Mouse (Mus musculus) liver, adult 2 months (tissue): ENCODE results near the gene Pigv.

Experiments
- CTCF ChIP-seq: fragments of 200-500 bp; IDR thresholded peaks from 2 replicates; pipeline ENCODE4 v1.5.1; 2011; ENCODE audit warnings: low read depth, low read length, control low read depth
- POLR2A ChIP-seq: fragments of 200-500 bp; IDR thresholded peaks from 2 replicates; pipeline ENCODE4 v1.6.1; 2011; ENCODE audit warnings: low read length, control low read depth; ENCODE audit not compliant: insufficient read depth; ENCODE audit errors: extremely low read depth

DNA sequence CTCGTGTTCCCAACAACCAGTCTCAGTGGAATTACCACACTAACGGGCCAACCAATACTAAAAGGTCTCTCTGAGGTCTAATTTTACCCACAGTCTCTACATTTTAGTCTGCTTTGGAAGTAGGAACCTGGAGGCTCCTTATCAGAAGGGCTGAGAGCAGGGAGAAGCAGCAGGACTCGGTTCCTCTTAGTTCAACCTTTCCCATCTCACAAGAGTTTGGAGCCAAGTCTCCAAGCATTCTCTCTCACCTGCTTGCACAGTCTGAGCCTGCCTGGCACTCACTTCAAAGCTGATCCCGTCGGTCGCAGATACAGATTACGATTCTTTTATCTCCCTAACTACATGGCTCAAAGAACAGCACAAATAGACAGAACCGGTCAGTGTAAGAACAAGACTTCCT lies 9.5 kb downstream of the Pigv start:
- TF ChIP-seq CTCF: no peak
- no peak for TF ChIP-seq POLR2A
